Mouse (Mus musculus) stomach, embryonic 16.5 days (tissue): ENCODE results near the gene Kmt5b. TPM values are rescaled to one million over a fixed set of nuclear protein-coding genes. Genes with fewer than 3 reads are reported as not detected.

ENCODE experiments used
- ATAC-seq: fragments of 200-750 bp; cut with Nextera tagmentation; 2 replicates; pipeline ENCODE4 v1.8.0; 2017; ENCODE audit warnings: moderate number of reproducible peaks, moderate TSS enrichment; ENCODE audit not compliant: insufficient read depth, low FRiP score
- H3K27ac ChIP-seq: fragments of 300-500 bp; sonication (generic); 2 replicates; pipeline ENCODE4 v1.5.1; 2014; ENCODE audit warnings: low read length
- H3K27me3 ChIP-seq: fragments of 300-500 bp; sonication (generic); 2 replicates; pipeline ENCODE4 v1.6.1; 2014; ENCODE audit warnings: low read length, control low read depth, mixed read lengths; ENCODE audit not compliant: control insufficient read depth, insufficient read depth
- H3K36me3 ChIP-seq: fragments of 300-500 bp; sonication (generic); 2 replicates; pipeline ENCODE4 v1.6.1; 2014; ENCODE audit warnings: low read length; ENCODE audit not compliant: control insufficient read depth, insufficient read depth
- H3K4me1 ChIP-seq: fragments of 300-500 bp; sonication (generic); 2 replicates; pipeline ENCODE4 v1.6.1; 2014; ENCODE audit warnings: low read length, control low read depth, mixed read lengths; ENCODE audit not compliant: control insufficient read depth, insufficient read depth
- H3K4me2 ChIP-seq: fragments of 300-500 bp; sonication (generic); 2 replicates; pipeline ENCODE4 v1.6.1; 2014; ENCODE audit warnings: low read depth, low read length, mixed read lengths
- H3K4me3 ChIP-seq: fragments of 300-500 bp; sonication (generic); replicated peaks from 2 replicates; pipeline ENCODE4 v1.5.1; 2014; ENCODE audit warnings: mild to moderate bottlenecking, low read length
- H3K9ac ChIP-seq: fragments of 300-500 bp; sonication (generic); 2 replicates; pipeline ENCODE4 v1.6.1; 2014; ENCODE audit warnings: low read length
- H3K9me3 ChIP-seq: fragments of 300-500 bp; sonication (generic); replicated peaks from 2 replicates; pipeline ENCODE4 v1.6.1; 2016; ENCODE audit warnings: low read length, control low read depth; ENCODE audit not compliant: control insufficient read depth
- WGBS: fragments of 180-500 bp; shearing (Covaris S2); extraction: QIAGEN DNeasy Blood & Tissue Kit; methylation state at CpG from one replicate; pipeline ENCODE4 v1.1.7; 2014; 5-methylcytosine and 5-hydroxymethylcytosine counted together
- polyA plus RNA-seq: library from polyadenylated mRNA; unstranded; fragments of >200 nt; fragmentation: Nextera tagmentation; extraction: Ambion mirVana; gene quantifications from 2 replicates; pipeline ENCODE4 v1.2.1, GENCODE M21; 2015

Gene Kmt5b
- polyA plus RNA-seq, 1 experiment from 2014 or later: 22.6 TPM

- ATAC-seq: no peak
- Histone ChIP-seq H3K36me3 (no peaks in the 10 kb centered on the region), H3K9ac (no peak overlapping the region), H3K4me2 (no peak overlapping the region), H3K4me3 (no peak overlapping the region), H3K27ac (no peak overlapping the region), H3K4me1 (no peaks in the 10 kb centered on the region), H3K9me3 (no peaks in the 10 kb centered on the region), H3K27me3 (no peaks in the 10 kb centered on the region)
- 91% methylated on average over 3 of the region's 3 CpGs for WGBS
Observed at GRCm38 (mm10) chr19:3736001-3736400, 31.2 kb upstream of the Kmt5b start.

DNA sequence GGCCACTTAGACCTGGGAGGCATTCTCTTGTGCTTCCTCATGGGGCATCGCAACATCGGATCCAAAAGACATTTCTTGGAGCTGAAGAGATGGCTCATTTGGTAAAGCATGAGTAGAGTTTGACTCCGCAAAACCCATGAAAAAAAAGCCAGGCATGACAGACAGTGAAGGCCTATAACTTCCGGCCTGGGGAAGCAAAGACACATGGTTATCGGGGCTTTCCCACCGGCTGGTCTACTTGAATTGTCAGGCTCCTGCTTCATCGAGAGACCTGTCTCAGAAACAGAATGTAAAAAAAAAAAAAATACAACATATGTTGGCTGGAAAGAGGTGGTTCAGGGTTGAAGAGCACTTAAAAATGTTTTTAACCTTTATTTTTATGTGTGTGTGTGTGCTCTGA is 27.6 kb upstream of the Kmt5b start:
- Histone ChIP-seq H3K9ac (no peak overlapping the region), H3K4me3 (no peak overlapping the region), H3K27ac (no peak overlapping the region), H3K27me3 (no peaks in the 10 kb centered on the region), H3K4me2 (no peak overlapping the region), H3K36me3 (no peaks in the 10 kb centered on the region), H3K9me3 (no peaks in the 10 kb centered on the region), H3K4me1 (peaks cover 5% of the 10 kb centered on the region; the same call in 1 of the 2 replicates)
- 90% methylated on average over 7 of the region's 7 CpGs for WGBS
- ATAC-seq: no peak

DNA sequence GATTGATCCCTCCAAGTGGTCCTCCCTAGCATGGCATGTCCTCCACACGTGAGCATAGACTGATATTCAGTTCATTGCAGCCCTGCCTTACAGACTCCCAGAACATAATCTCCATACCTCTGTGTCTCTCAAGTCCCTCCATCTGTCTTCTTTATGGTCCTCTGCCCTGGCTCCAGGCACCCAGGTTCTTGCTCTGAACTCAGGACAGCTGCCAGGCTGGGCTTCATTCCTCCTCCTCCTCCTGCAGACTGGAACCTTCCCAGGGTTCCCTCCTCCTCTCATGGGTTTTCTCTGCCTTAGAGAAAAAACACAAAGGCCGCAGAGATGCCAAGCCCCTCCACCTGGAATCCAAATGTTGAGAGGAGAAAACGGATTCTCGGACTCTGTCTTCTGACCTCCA is 24.5 kb upstream of the Kmt5b start:
- Histone ChIP-seq H3K9me3 (no peaks in the 10 kb centered on the region), H3K9ac (no peak overlapping the region), H3K4me3 (no peak overlapping the region), H3K4me2 (no peak overlapping the region), H3K27me3 (no peaks in the 10 kb centered on the region), H3K27ac (no peak overlapping the region), H3K4me1 (peaks cover 5% of the 10 kb centered on the region; the same call in 1 of the 2 replicates), H3K36me3 (no peaks in the 10 kb centered on the region)
- 35% methylated on average over 4 of the region's 4 CpGs for WGBS
- ATAC-seq: no peak

GRCm38 (mm10) chr19:3743362-3743761 is 23.9 kb upstream of the Kmt5b start:
- Histone ChIP-seq H3K9me3 (no peaks in the 10 kb centered on the region), H3K4me1 (peaks cover 5% of the 10 kb centered on the region; the same call in 1 of the 2 replicates), H3K36me3 (no peaks in the 10 kb centered on the region), H3K27me3 (no peaks in the 10 kb centered on the region), H3K4me2 (peak overlapping the region; percentile 76; the same call in 1 of the 2 replicates), H3K27ac (no peak overlapping the region), H3K9ac (no peak overlapping the region), H3K4me3 (no peak overlapping the region)
- WGBS: 79% methylated on average over 7 of the region's 7 CpGs
- ATAC-seq: no peak

GRCm38 (mm10) chr19:3743851-3744512 is 23.2 kb upstream of the Kmt5b start:
- Histone ChIP-seq H3K4me3 (peak overlapping the region; percentile 60), H3K9ac (peak overlapping the region; percentile 77), H3K4me1 (peaks cover 5% of the 10 kb centered on the region; the same call in 1 of the 2 replicates), H3K36me3 (no peaks in the 10 kb centered on the region), H3K27ac (peak overlapping the region; percentile 80), H3K27me3 (no peaks in the 10 kb centered on the region), H3K4me2 (peak overlapping the region; percentile 76), H3K9me3 (no peaks in the 10 kb centered on the region)
- 2% methylated on average over 13 of the region's 13 CpGs for WGBS
- peak; percentile 44 for ATAC-seq

DNA sequence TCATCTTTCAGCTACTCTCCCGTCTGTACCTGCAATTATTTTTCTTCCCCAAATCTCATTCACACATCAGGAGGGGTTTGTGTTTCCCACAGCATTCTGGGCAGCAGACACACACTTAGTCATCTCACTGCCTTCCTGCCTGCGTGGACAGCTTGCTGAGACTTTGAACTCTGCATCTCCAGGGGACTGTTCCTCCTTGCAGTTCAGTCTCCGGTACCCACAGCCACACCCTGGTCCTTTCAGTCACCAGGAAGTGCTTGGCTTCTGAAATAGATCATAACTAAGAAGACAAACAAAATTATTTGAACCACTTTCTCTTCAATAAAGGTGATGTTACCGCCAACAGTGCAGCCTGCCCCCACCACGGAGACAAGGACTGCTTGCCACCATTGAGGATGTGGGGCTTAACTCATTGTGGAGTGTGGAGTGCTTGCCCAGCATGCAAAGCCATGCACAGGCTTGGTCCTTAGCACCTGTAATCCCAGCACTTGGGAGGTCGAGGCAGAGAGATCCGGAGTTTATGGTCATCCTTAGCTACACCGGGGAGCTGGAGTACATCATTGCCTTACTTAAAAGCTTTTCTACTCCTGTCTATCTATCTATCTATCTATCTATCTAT is 14.5 kb upstream of the Kmt5b start:
- no peaks in the 10 kb centered on the region for H3K9me3 ChIP-seq
- H3K4me1 ChIP-seq: no peaks in the 10 kb centered on the region
- no peak overlapping the region for H3K9ac ChIP-seq
- no peak for ATAC-seq
- H3K27me3 ChIP-seq: no peaks in the 10 kb centered on the region
- no peak overlapping the region for H3K27ac ChIP-seq
- 37% methylated on average over 8 of the region's 8 CpGs for WGBS
- no peak overlapping the region for H3K4me2 ChIP-seq
- no peaks in the 10 kb centered on the region for H3K36me3 ChIP-seq
- no peak overlapping the region for H3K4me3 ChIP-seq

DNA sequence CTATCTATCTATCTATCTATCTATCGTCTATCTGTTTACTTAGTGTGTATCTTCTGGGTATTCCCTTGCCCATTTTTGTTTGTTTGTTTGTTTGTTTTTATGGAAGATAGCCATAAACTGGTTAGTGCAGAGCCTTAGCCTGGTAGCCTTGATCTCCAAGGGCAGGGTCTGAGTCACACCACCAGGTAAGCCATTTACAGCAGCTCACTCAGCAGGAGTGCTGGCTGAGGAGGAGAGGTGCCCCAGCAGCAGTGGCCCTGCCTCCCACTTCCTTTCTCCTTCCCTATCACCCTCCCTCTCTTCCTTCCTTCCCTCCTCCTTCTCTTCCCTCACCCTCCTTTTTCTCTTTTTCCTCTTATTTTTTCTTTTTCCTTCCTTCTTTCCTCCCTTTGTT is 14.0 kb upstream of the Kmt5b start:
- no peaks in the 10 kb centered on the region for H3K36me3 ChIP-seq
- no peak for ATAC-seq
- H3K4me3 ChIP-seq: no peak overlapping the region
- no peaks in the 10 kb centered on the region for H3K27me3 ChIP-seq
- no peaks in the 10 kb centered on the region for H3K4me1 ChIP-seq
- no peak overlapping the region for H3K9ac ChIP-seq
- H3K27ac ChIP-seq: no peak overlapping the region
- H3K9me3 ChIP-seq: no peaks in the 10 kb centered on the region
- WGBS: 83% methylated on average over 1 of the region's 1 CpGs
- no peak overlapping the region for H3K4me2 ChIP-seq

DNA sequence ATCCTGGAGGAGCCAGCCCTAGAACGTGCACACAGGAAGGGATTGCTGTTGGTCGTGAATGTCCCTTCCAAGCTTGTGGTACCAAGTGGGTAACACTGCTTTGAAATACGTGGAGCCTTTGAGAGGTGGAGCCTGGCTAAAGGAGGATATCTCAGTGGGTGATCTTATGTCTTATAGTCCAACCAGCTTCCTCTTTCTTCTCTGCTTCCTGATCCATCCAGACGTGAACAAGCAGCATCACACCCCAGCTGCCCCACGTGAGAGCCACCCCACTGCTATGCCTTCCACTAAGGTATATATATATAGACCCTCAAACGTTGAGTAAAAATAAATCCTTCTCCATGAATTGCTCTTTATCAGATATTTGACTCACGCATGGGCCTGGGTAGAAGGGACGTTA is 13.5 kb upstream of the Kmt5b start:
- H3K36me3 ChIP-seq: no peaks in the 10 kb centered on the region

DNA sequence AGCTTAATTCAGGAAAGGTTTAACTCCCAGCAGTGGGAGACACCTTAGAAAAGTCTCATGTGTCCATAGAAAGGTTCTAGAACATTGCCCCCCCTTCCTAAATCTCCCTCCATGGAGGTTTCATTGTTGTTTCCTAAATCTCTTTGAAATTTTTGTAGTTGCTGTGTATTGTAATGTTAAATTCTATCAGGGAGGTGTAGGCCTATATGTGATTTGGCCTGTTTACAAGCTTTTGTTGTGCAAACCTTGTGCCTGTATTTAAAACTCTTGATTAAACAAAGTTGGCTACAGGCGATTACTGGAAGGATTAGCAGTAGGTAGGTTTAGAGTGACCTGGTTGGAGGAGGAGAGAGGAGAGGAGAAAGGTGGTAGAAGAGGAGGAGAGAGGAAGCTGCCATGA is 9.4 kb upstream of the Kmt5b start:
- Histone ChIP-seq H3K9ac (no peak overlapping the region), H3K4me3 (no peak overlapping the region), H3K4me2 (no peak overlapping the region), H3K4me1 (no peaks in the 10 kb centered on the region), H3K9me3 (no peaks in the 10 kb centered on the region), H3K27ac (no peak overlapping the region), H3K36me3 (no peaks in the 10 kb centered on the region), H3K27me3 (no peaks in the 10 kb centered on the region)
- 41% methylated on average over 1 of the region's 1 CpGs for WGBS
- no peak for ATAC-seq

More for the DNA sequence above, 13.5 kb upstream of the Kmt5b start:
- no peak overlapping the region for H3K4me3 ChIP-seq
- H3K27ac ChIP-seq: no peak overlapping the region
- H3K9ac ChIP-seq: no peak overlapping the region
- 47% methylated on average over 8 of the region's 8 CpGs for WGBS
- no peak overlapping the region for H3K4me2 ChIP-seq
- no peaks in the 10 kb centered on the region for H3K27me3 ChIP-seq
- no peaks in the 10 kb centered on the region for H3K4me1 ChIP-seq
- no peak for ATAC-seq
- H3K9me3 ChIP-seq: no peaks in the 10 kb centered on the region
